Mouse (Mus musculus): ENCODE results near the gene Csl. TPM values are rescaled to one million over a fixed set of nuclear protein-coding genes. Genes with fewer than 3 reads are reported as not detected.

Csl gene
- 0.11 and 0.14 TPM in 2 replicates for polyA plus RNA-seq (2016; fragmentation: Nextera tagmentation; extraction: Ambion mirVana)

- Histone ChIP-seq H3K4me3 (no peak within 1 kb of the TSS), H3K27me3 (ENCODE audit: low read depth, poor library complexity, severe bottlenecking) (no peaks in the 10 kb centered on the region), H3K36me3 (no peaks in the 10 kb centered on the region), H3K27ac (replicated peaks) (no peak within 1 kb of the TSS), H3K9me3 (replicated peaks) (no peaks in the 10 kb centered on the region), H3K4me1 (no peaks in the 10 kb centered on the region)
- WGBS: 95% methylated on average over 9 of the region's 9 CpGs
- no peak for DNase-seq (ENCODE audit: low spot score)
Observed at GRCm38 (mm10) chr10:99759558-99759957, at the start of gene Csl. Gene Csl, minus strand, starts transcription at chr10:99759658.

- no peak overlapping the region for H3K4me3 ChIP-seq
- no peak for DNase-seq (ENCODE audit: low spot score)
- H3K27ac ChIP-seq (replicated peaks): no peak overlapping the region
- no peaks in the 10 kb centered on the region for H3K9me3 ChIP-seq (replicated peaks)
- no peaks in the 10 kb centered on the region for H3K4me1 ChIP-seq
- 88% methylated on average over 2 of the region's 2 CpGs for WGBS
- no peaks in the 10 kb centered on the region for H3K36me3 ChIP-seq
- H3K27me3 ChIP-seq (ENCODE audit: low read depth, poor library complexity, severe bottlenecking): no peaks in the 10 kb centered on the region
Observed at GRCm38 (mm10) chr10:99789418-99789817, 30.0 kb upstream of the Csl start.

- H3K36me3 ChIP-seq: no peaks in the 10 kb centered on the region
- H3K9me3 ChIP-seq (replicated peaks): no peaks in the 10 kb centered on the region
- no peak for DNase-seq (ENCODE audit: low spot score)
- no peaks in the 10 kb centered on the region for H3K4me1 ChIP-seq
- 87% methylated on average over 12 of the region's 12 CpGs for WGBS
- H3K27ac ChIP-seq (replicated peaks): no peak overlapping the region
- H3K27me3 ChIP-seq (ENCODE audit: low read depth, poor library complexity, severe bottlenecking): no peaks in the 10 kb centered on the region
- no peak overlapping the region for H3K4me3 ChIP-seq
Observed at GRCm38 (mm10) chr10:99774228-99775120, 15.0 kb upstream of the Csl start.

GRCm38 (mm10) chr10:99750146-99750545, 9.3 kb downstream of the Csl start:
- no peak for DNase-seq (ENCODE audit: low spot score)
- no peak overlapping the region for H3K4me3 ChIP-seq
- no peaks in the 10 kb centered on the region for H3K9me3 ChIP-seq (replicated peaks)
- H3K36me3 ChIP-seq: no peaks in the 10 kb centered on the region
- H3K27me3 ChIP-seq (ENCODE audit: low read depth, poor library complexity, severe bottlenecking): no peaks in the 10 kb centered on the region
- 86% methylated on average over 2 of the region's 2 CpGs for WGBS
- H3K27ac ChIP-seq (replicated peaks): no peak overlapping the region
- no peaks in the 10 kb centered on the region for H3K4me1 ChIP-seq

- H3K4me3 ChIP-seq: no peak overlapping the region
- 85% methylated on average over 2 of the region's 2 CpGs for WGBS
- H3K9me3 ChIP-seq (replicated peaks): no peaks in the 10 kb centered on the region
- H3K27me3 ChIP-seq (ENCODE audit: low read depth, poor library complexity, severe bottlenecking): no peaks in the 10 kb centered on the region
- H3K27ac ChIP-seq (replicated peaks): no peak overlapping the region
- no peaks in the 10 kb centered on the region for H3K36me3 ChIP-seq
- no peaks in the 10 kb centered on the region for H3K4me1 ChIP-seq
- DNase-seq (ENCODE audit: low spot score): no peak
Observed at GRCm38 (mm10) chr10:99748668-99749260, 10.7 kb downstream of the Csl start.

GRCm38 (mm10) chr10:99748009-99748408, 11.4 kb downstream of the Csl start:
- no peaks in the 10 kb centered on the region for H3K27me3 ChIP-seq (ENCODE audit: low read depth, poor library complexity, severe bottlenecking)
- H3K27ac ChIP-seq (replicated peaks): no peak overlapping the region
- DNase-seq (ENCODE audit: low spot score): no peak
- no peaks in the 10 kb centered on the region for H3K36me3 ChIP-seq
- H3K4me3 ChIP-seq: no peak overlapping the region
- WGBS: 80% methylated on average over 2 of the region's 2 CpGs
- H3K9me3 ChIP-seq (replicated peaks): no peaks in the 10 kb centered on the region
- no peaks in the 10 kb centered on the region for H3K4me1 ChIP-seq

GRCm38 (mm10) chr10:99741609-99742280, 17.7 kb downstream of the Csl start:
- DNase-seq (ENCODE audit: low spot score): no peak
- Histone ChIP-seq H3K36me3 (no peaks in the 10 kb centered on the region), H3K27ac (replicated peaks) (no peak overlapping the region), H3K27me3 (ENCODE audit: low read depth, poor library complexity, severe bottlenecking) (no peaks in the 10 kb centered on the region), H3K4me1 (no peaks in the 10 kb centered on the region), H3K9me3 (replicated peaks) (no peaks in the 10 kb centered on the region), H3K4me3 (no peak overlapping the region)

- Histone ChIP-seq H3K4me1 (no peaks in the 10 kb centered on the region), H3K9me3 (replicated peaks) (no peaks in the 10 kb centered on the region), H3K27ac (replicated peaks) (no peak overlapping the region), H3K4me3 (no peak overlapping the region), H3K27me3 (ENCODE audit: low read depth, poor library complexity, severe bottlenecking) (no peaks in the 10 kb centered on the region), H3K36me3 (no peaks in the 10 kb centered on the region)
- DNase-seq (ENCODE audit: low spot score): no peak
- 75% methylated on average over 2 of the region's 2 CpGs for WGBS
Observed at GRCm38 (mm10) chr10:99713129-99713528, 46.3 kb downstream of the Csl start.

- Histone ChIP-seq H3K4me3 (no peak overlapping the region), H3K27ac (replicated peaks) (no peak overlapping the region), H3K27me3 (ENCODE audit: low read depth, poor library complexity, severe bottlenecking) (no peaks in the 10 kb centered on the region), H3K4me1 (no peaks in the 10 kb centered on the region), H3K36me3 (no peaks in the 10 kb centered on the region), H3K9me3 (replicated peaks) (no peaks in the 10 kb centered on the region)
- no peak for DNase-seq (ENCODE audit: low spot score)
- WGBS: 86% methylated on average over 1 of the region's 1 CpGs
Observed at GRCm38 (mm10) chr10:99711567-99711966, 47.9 kb downstream of the Csl start.

Data from midbrain, embryonic 10.5 days (tissue).